Mouse (Mus musculus) kidney, embryonic 14.5 days (tissue): ENCODE results near the gene Ing1. TPM values are rescaled to one million over a fixed set of nuclear protein-coding genes. Genes with fewer than 3 reads are reported as not detected.
A peak's percentile ranks its signal among the peaks of the same experiment; 100 is the strongest.

ENCODE experiments used
- ATAC-seq: fragments of 200-750 bp; cut with Nextera tagmentation; 2 replicates; pipeline ENCODE4 v1.8.0; 2017; ENCODE audit warnings: moderate number of reproducible peaks, mild to moderate bottlenecking, moderate TSS enrichment, moderate library complexity; ENCODE audit not compliant: low FRiP score, low TSS enrichment
- H3K27ac ChIP-seq: fragments of 300-500 bp; sonication (generic); 2 replicates; pipeline ENCODE4 v1.5.1; 2014; ENCODE audit warnings: low read depth, mild to moderate bottlenecking, low read length, moderate library complexity, mixed read lengths
- H3K27me3 ChIP-seq: fragments of 300-500 bp; sonication (generic); 2 replicates; pipeline ENCODE4 v1.6.1; 2014; ENCODE audit warnings: mild to moderate bottlenecking, low read length; ENCODE audit not compliant: control insufficient read depth, insufficient read depth
- H3K36me3 ChIP-seq: fragments of 300-500 bp; sonication (generic); 2 replicates; pipeline ENCODE4 v1.6.1; 2014; ENCODE audit warnings: low read length, mixed read lengths; ENCODE audit not compliant: control insufficient read depth, insufficient read depth
- H3K4me1 ChIP-seq: fragments of 300-500 bp; sonication (generic); 2 replicates; pipeline ENCODE4 v1.6.1; 2014; ENCODE audit warnings: low read length, mixed read lengths; ENCODE audit not compliant: control insufficient read depth, insufficient read depth
- H3K4me2 ChIP-seq: fragments of 300-500 bp; sonication (generic); replicated peaks from 2 replicates; pipeline ENCODE4 v1.6.1; 2014; ENCODE audit warnings: low read depth, mild to moderate bottlenecking, low read length
- H3K4me3 ChIP-seq: fragments of 300-500 bp; sonication (generic); 2 replicates; pipeline ENCODE4 v1.5.1; 2014; ENCODE audit warnings: mild to moderate bottlenecking, low read length
- H3K9ac ChIP-seq: fragments of 300-500 bp; sonication (generic); 2 replicates; pipeline ENCODE4 v1.6.1; 2014; ENCODE audit warnings: low read depth, mild to moderate bottlenecking, low read length, moderate library complexity
- H3K9me3 ChIP-seq: fragments of 300-500 bp; sonication (generic); 2 replicates; pipeline ENCODE4 v1.6.1; 2016; ENCODE audit warnings: low read length; ENCODE audit not compliant: control insufficient read depth
- WGBS: fragments of 180-500 bp; shearing (Covaris S2); extraction: QIAGEN DNeasy Blood & Tissue Kit; methylation state at CpG from one replicate; pipeline ENCODE4 v1.1.7; 2014; 5-methylcytosine and 5-hydroxymethylcytosine counted together
- polyA plus RNA-seq: library from polyadenylated mRNA; unstranded; fragments of >200 nt; fragmentation: Nextera tagmentation; extraction: Ambion mirVana; gene quantifications from 2 replicates; pipeline ENCODE4 v1.2.1, GENCODE M21; 2014

The Ing1 gene
- polyA plus RNA-seq, 1 experiment from 2014 or later: 35.7 TPM

GRCm38 (mm10) chr8:11591837-11592236 lies 36.5 kb downstream of the Ing1 start:
- H3K9ac ChIP-seq: no peak overlapping the region
- no peak overlapping the region for H3K4me2 ChIP-seq
- H3K4me1 ChIP-seq: no peaks in the 10 kb centered on the region
- H3K9me3 ChIP-seq: no peaks in the 10 kb centered on the region
- H3K27ac ChIP-seq: no peak overlapping the region
- WGBS: 86% methylated on average over 4 of the region's 4 CpGs
- no peak overlapping the region for H3K4me3 ChIP-seq
- H3K27me3 ChIP-seq: no peaks in the 10 kb centered on the region
- H3K36me3 ChIP-seq: no peaks in the 10 kb centered on the region
- ATAC-seq: no peak

GRCm38 (mm10) chr8:11592296-11592695 lies 36.9 kb downstream of the Ing1 start:
- H3K9ac ChIP-seq: no peak overlapping the region
- no peak overlapping the region for H3K4me3 ChIP-seq
- 45% methylated on average over 13 of the region's 13 CpGs for WGBS
- H3K27ac ChIP-seq: no peak overlapping the region
- peak; percentile 18; the same call in 1 of the 2 replicates for ATAC-seq
- no peaks in the 10 kb centered on the region for H3K4me1 ChIP-seq
- no peaks in the 10 kb centered on the region for H3K36me3 ChIP-seq
- no peak overlapping the region for H3K4me2 ChIP-seq
- H3K9me3 ChIP-seq: no peaks in the 10 kb centered on the region
- no peaks in the 10 kb centered on the region for H3K27me3 ChIP-seq

GRCm38 (mm10) chr8:11593222-11593884 lies 38.0 kb downstream of the Ing1 start:
- Histone ChIP-seq H3K9ac (no peak overlapping the region), H3K4me2 (no peak overlapping the region), H3K36me3 (no peaks in the 10 kb centered on the region), H3K4me1 (no peaks in the 10 kb centered on the region), H3K27ac (no peak overlapping the region), H3K27me3 (no peaks in the 10 kb centered on the region), H3K4me3 (no peak overlapping the region), H3K9me3 (no peaks in the 10 kb centered on the region)
- peak; percentile 82 for ATAC-seq
- 63% methylated on average over 12 of the region's 12 CpGs for WGBS

- no peak for ATAC-seq
- no peak overlapping the region for H3K4me2 ChIP-seq
- H3K27me3 ChIP-seq: no peaks in the 10 kb centered on the region
- H3K9me3 ChIP-seq: no peaks in the 10 kb centered on the region
- H3K9ac ChIP-seq: no peak overlapping the region
- peaks cover 4% of the 10 kb centered on the region; the same call in 1 of the 2 replicates for H3K4me1 ChIP-seq
- no peak overlapping the region for H3K27ac ChIP-seq
- no peak overlapping the region for H3K4me3 ChIP-seq
- WGBS: 89% methylated on average over 5 of the region's 5 CpGs
- H3K36me3 ChIP-seq: no peaks in the 10 kb centered on the region
Measured at GRCm38 (mm10) chr8:11600301-11600951, 45.1 kb downstream of the Ing1 start.

- no peaks in the 10 kb centered on the region for H3K36me3 ChIP-seq
- ATAC-seq: peak; percentile 91
- no peak overlapping the region for H3K27ac ChIP-seq
- H3K4me3 ChIP-seq: no peak overlapping the region
- H3K4me1 ChIP-seq: peaks cover 4% of the 10 kb centered on the region; the same call in 1 of the 2 replicates
- H3K9me3 ChIP-seq: no peaks in the 10 kb centered on the region
- peak overlapping the region; percentile 15; the same call in 1 of the 2 replicates for H3K4me2 ChIP-seq
- WGBS: 21% methylated on average over 14 of the region's 14 CpGs
- H3K27me3 ChIP-seq: no peaks in the 10 kb centered on the region
- no peak overlapping the region for H3K9ac ChIP-seq
Measured at GRCm38 (mm10) chr8:11602006-11602680, 46.8 kb downstream of the Ing1 start.

GRCm38 (mm10) chr8:11608848-11609247 lies 53.5 kb downstream of the Ing1 start:
- H3K4me1 ChIP-seq: no peaks in the 10 kb centered on the region
- WGBS: 94% methylated on average over 9 of the region's 9 CpGs
- H3K36me3 ChIP-seq: peaks cover 50% of the 10 kb centered on the region
- no peak overlapping the region for H3K27ac ChIP-seq
- peaks cover 6% of the 10 kb centered on the region; the same call in 1 of the 2 replicates for H3K9me3 ChIP-seq
- no peak overlapping the region for H3K4me2 ChIP-seq
- H3K4me3 ChIP-seq: no peak overlapping the region
- H3K9ac ChIP-seq: no peak overlapping the region
- ATAC-seq: no peak
- H3K27me3 ChIP-seq: no peaks in the 10 kb centered on the region

Other genes starting within 250 kb of the Ing1 start
- gene Col4a2, start 242.8 kb upstream of the Ing1 start, polyA plus RNA-seq: 45.1 and 82.2 TPM in 2 replicates
- gene Col4a1, start 242.7 kb upstream of the Ing1 start, polyA plus RNA-seq: 169 and 322 TPM in 2 replicates
- gene Rab20, start 76.9 kb upstream of the Ing1 start, polyA plus RNA-seq: 19.5 TPM in 2 replicates
- 116 TPM in 2 replicates for gene Naxd, start 58.1 kb upstream of the Ing1 start, polyA plus RNA-seq
- gene Cars2, start 4.8 kb upstream of the Ing1 start, polyA plus RNA-seq: 22.8 and 23.8 TPM in 2 replicates
- 87.6 and 112 TPM in 2 replicates for gene Ankrd10, start 80.2 kb downstream of the Ing1 start, polyA plus RNA-seq
- not detected in 2 replicates for gene 1700016D06Rik, start 145.5 kb downstream of the Ing1 start, polyA plus RNA-seq
- gene Arhgef7, start 172.2 kb downstream of the Ing1 start, polyA plus RNA-seq: 25.1 and 37.3 TPM in 2 replicates